Mouse (Mus musculus) lung, embryonic 15.5 days (tissue): ENCODE results near the gene Tekt1. TPM values are rescaled to one million over a fixed set of nuclear protein-coding genes. Genes with fewer than 3 reads are reported as not detected.
A peak's percentile ranks its signal among the peaks of the same experiment; 100 is the strongest.
"Not testable (repeated sequence)": the region's sequence is repeated elsewhere in the genome, so short reads cannot be mapped to it uniquely, and the experiment has no call there.

Source experiments
- ATAC-seq: fragments of 200-750 bp; cut with Nextera tagmentation; 2 replicates; pipeline ENCODE4 v1.8.0; 2017; ENCODE audit warnings: moderate number of reproducible peaks, borderline replicate concordance; ENCODE audit not compliant: low FRiP score, low TSS enrichment; ENCODE audit errors: extremely low read depth
- H3K27ac ChIP-seq: fragments of 300-500 bp; sonication (generic); 2 replicates; pipeline ENCODE4 v1.5.1; 2015; ENCODE audit warnings: moderate library complexity, mild to moderate bottlenecking, inconsistent platforms
- H3K27me3 ChIP-seq: fragments of 300-500 bp; sonication (generic); 2 replicates; pipeline ENCODE4 v1.6.1; 2015; ENCODE audit warnings: inconsistent platforms
- H3K36me3 ChIP-seq: fragments of 300-500 bp; sonication (generic); 2 replicates; pipeline ENCODE4 v1.6.1; 2015; ENCODE audit warnings: inconsistent platforms
- H3K4me1 ChIP-seq: fragments of 300-500 bp; sonication (generic); 2 replicates; pipeline ENCODE4 v1.6.1; 2015; ENCODE audit warnings: inconsistent platforms
- H3K4me2 ChIP-seq: fragments of 300-500 bp; sonication (generic); 2 replicates; pipeline ENCODE4 v1.6.1; 2015; ENCODE audit warnings: inconsistent platforms, mild to moderate bottlenecking, moderate library complexity
- H3K4me3 ChIP-seq: fragments of 300-500 bp; sonication (generic); 2 replicates; pipeline ENCODE4 v1.5.1; 2015; ENCODE audit warnings: mild to moderate bottlenecking, inconsistent platforms
- H3K9ac ChIP-seq: fragments of 300-500 bp; sonication (generic); 2 replicates; pipeline ENCODE4 v1.6.1; 2015; ENCODE audit warnings: inconsistent platforms
- H3K9me3 ChIP-seq: fragments of 300-500 bp; sonication (generic); 2 replicates; pipeline ENCODE4 v1.6.1; 2016; ENCODE audit warnings: inconsistent platforms
- WGBS: fragments of 180-500 bp; shearing (Covaris S2); methylation state at CpG from one replicate; pipeline ENCODE4 v1.1.7; 2015; 5-methylcytosine and 5-hydroxymethylcytosine counted together
- polyA plus RNA-seq: library from polyadenylated mRNA; unstranded; fragments of >200 nt; fragmentation: Nextera tagmentation; extraction: Ambion mirVana; gene quantifications from 2 replicates; pipeline ENCODE4 v1.2.1, GENCODE M21; 2015

Tekt1 gene
- polyA plus RNA-seq, 1 experiment from 2014 or later: 11.8 TPM

GRCm38 (mm10) chr11:72353186-72353585, 9.1 kb downstream of the Tekt1 start:
- ATAC-seq: no peak
- Histone ChIP-seq H3K9ac (no peak overlapping the region), H3K4me1 (peaks cover 19% of the 10 kb centered on the region), H3K4me3 (no peak overlapping the region), H3K36me3 (no peaks in the 10 kb centered on the region), H3K27me3 (no peaks in the 10 kb centered on the region), H3K4me2 (no peak overlapping the region), H3K9me3 (no peaks in the 10 kb centered on the region), H3K27ac (no peak overlapping the region)
- WGBS: 61% methylated on average over 3 of the region's 3 CpGs

- Histone ChIP-seq H3K9ac (no peak overlapping the region), H3K9me3 (no peaks in the 10 kb centered on the region), H3K4me1 (peaks cover 20% of the 10 kb centered on the region), H3K27me3 (no peaks in the 10 kb centered on the region), H3K4me2 (no peak overlapping the region), H3K4me3 (no peak overlapping the region), H3K27ac (no peak overlapping the region), H3K36me3 (no peaks in the 10 kb centered on the region)
- no peak for ATAC-seq
- WGBS: 78% methylated on average over 1 of the region's 1 CpGs
Observed at GRCm38 (mm10) chr11:72352272-72352671, 10.0 kb downstream of the Tekt1 start.

- no peaks in the 10 kb centered on the region for H3K9me3 ChIP-seq
- H3K36me3 ChIP-seq: no peaks in the 10 kb centered on the region
- peaks cover 16% of the 10 kb centered on the region for H3K4me1 ChIP-seq
- H3K4me2 ChIP-seq: no peak overlapping the region
- H3K27ac ChIP-seq: peak overlapping the region; percentile 59
- no peak overlapping the region for H3K4me3 ChIP-seq
- H3K27me3 ChIP-seq: no peaks in the 10 kb centered on the region
- no peak overlapping the region for H3K9ac ChIP-seq
- whole genome bisulfite sequencing: 25% methylated on average over 4 of the region's 4 CpGs
- ATAC-seq: no peak
Observed at GRCm38 (mm10) chr11:72349652-72350051, 12.6 kb downstream of the Tekt1 start.

- H3K4me1 ChIP-seq: peaks cover 19% of the 10 kb centered on the region
- no peak for ATAC-seq
- H3K36me3 ChIP-seq: no peaks in the 10 kb centered on the region
- no peaks in the 10 kb centered on the region for H3K27me3 ChIP-seq
- no peak overlapping the region for H3K4me3 ChIP-seq
- H3K4me2 ChIP-seq: no peak overlapping the region
- 32% methylated on average over 8 of the region's 8 CpGs for WGBS
- H3K9me3 ChIP-seq: no peaks in the 10 kb centered on the region
- peak overlapping the region; percentile 59 for H3K27ac ChIP-seq
- no peak overlapping the region for H3K9ac ChIP-seq
Observed at GRCm38 (mm10) chr11:72349016-72349415, 13.2 kb downstream of the Tekt1 start.

GRCm38 (mm10) chr11:72348563-72348962, 13.7 kb downstream of the Tekt1 start:
- no peak overlapping the region for H3K4me3 ChIP-seq
- no peak overlapping the region for H3K9ac ChIP-seq
- peak; percentile 54; the same call in 1 of the 2 replicates for ATAC-seq
- no peaks in the 10 kb centered on the region for H3K9me3 ChIP-seq
- peak overlapping the region; percentile 59 for H3K27ac ChIP-seq
- no peaks in the 10 kb centered on the region for H3K27me3 ChIP-seq
- WGBS: 34% methylated on average over 10 of the region's 10 CpGs
- H3K4me1 ChIP-seq: peaks cover 21% of the 10 kb centered on the region
- no peak overlapping the region for H3K4me2 ChIP-seq
- no peaks in the 10 kb centered on the region for H3K36me3 ChIP-seq

GRCm38 (mm10) chr11:72344486-72344885, 17.8 kb downstream of the Tekt1 start:
- no peak for ATAC-seq
- WGBS: 90% methylated on average over 11 of the region's 11 CpGs
- no peak overlapping the region for H3K4me3 ChIP-seq
- no peak overlapping the region for H3K4me2 ChIP-seq
- H3K27me3 ChIP-seq: no peaks in the 10 kb centered on the region
- peaks cover 19% of the 10 kb centered on the region for H3K4me1 ChIP-seq
- no peaks in the 10 kb centered on the region for H3K9me3 ChIP-seq
- H3K27ac ChIP-seq: no peak overlapping the region
- no peak overlapping the region for H3K9ac ChIP-seq
- H3K36me3 ChIP-seq: no peaks in the 10 kb centered on the region

- no peaks in the 10 kb centered on the region for H3K9me3 ChIP-seq
- no peak for ATAC-seq
- no peak overlapping the region for H3K9ac ChIP-seq
- H3K36me3 ChIP-seq: no peaks in the 10 kb centered on the region
- no peak overlapping the region for H3K4me2 ChIP-seq
- H3K4me3 ChIP-seq: no peak overlapping the region
- WGBS: 19% methylated on average over 8 of the region's 8 CpGs
- H3K27ac ChIP-seq: no peak overlapping the region
- H3K27me3 ChIP-seq: no peaks in the 10 kb centered on the region
- peaks cover 16% of the 10 kb centered on the region for H3K4me1 ChIP-seq
Observed at GRCm38 (mm10) chr11:72343904-72344303, 18.3 kb downstream of the Tekt1 start.

GRCm38 (mm10) chr11:72343238-72343625, 19.0 kb downstream of the Tekt1 start:
- H3K27ac ChIP-seq, H3K36me3 ChIP-seq, H3K27me3 ChIP-seq, H3K9ac ChIP-seq, ATAC-seq, H3K4me2 ChIP-seq, H3K9me3 ChIP-seq, H3K4me3 ChIP-seq: not testable (repeated sequence)
- H3K4me1 ChIP-seq: peaks cover 12% of the 10 kb centered on the region; the same call in 1 of the 2 replicates
- WGBS: 81% methylated on average over 5 of the region's 5 CpGs

- 5% methylated on average over 7 of the region's 7 CpGs for WGBS
- peak; percentile 77 for ATAC-seq
Observed at GRCm38 (mm10) chr11:72342549-72343237, 19.5 kb downstream of the Tekt1 start.

GRCm38 (mm10) chr11:72339716-72340115, 22.5 kb downstream of the Tekt1 start:
- Histone ChIP-seq H3K27ac (no peak overlapping the region), H3K9ac (no peak overlapping the region), H3K9me3 (no peaks in the 10 kb centered on the region), H3K36me3 (no peaks in the 10 kb centered on the region), H3K27me3 (no peaks in the 10 kb centered on the region), H3K4me3 (no peak overlapping the region), H3K4me1 (peaks cover 16% of the 10 kb centered on the region), H3K4me2 (no peak overlapping the region)
- WGBS: 83% methylated on average over 4 of the region's 4 CpGs
- ATAC-seq: no peak

More at GRCm38 (mm10) chr11:72342549-72343237, 19.5 kb downstream of the Tekt1 start:
- no peak overlapping the region for H3K4me3 ChIP-seq
- H3K9me3 ChIP-seq: no peaks in the 10 kb centered on the region
- H3K27ac ChIP-seq: no peak overlapping the region
- no peaks in the 10 kb centered on the region for H3K36me3 ChIP-seq
- H3K4me1 ChIP-seq: peaks cover 11% of the 10 kb centered on the region; the same call in 1 of the 2 replicates
- H3K4me2 ChIP-seq: peak overlapping the region; percentile 20; the same call in 1 of the 2 replicates
- no peak overlapping the region for H3K9ac ChIP-seq
- no peaks in the 10 kb centered on the region for H3K27me3 ChIP-seq

GRCm38 (mm10) chr11:72338437-72338871, 23.8 kb downstream of the Tekt1 start:
- H3K36me3 ChIP-seq: no peaks in the 10 kb centered on the region
- peaks cover 11% of the 10 kb centered on the region for H3K4me1 ChIP-seq
- H3K9ac ChIP-seq: no peak overlapping the region
- H3K27me3 ChIP-seq: no peaks in the 10 kb centered on the region
- WGBS: 42% methylated on average over 5 of the region's 5 CpGs
- H3K4me2 ChIP-seq: no peak overlapping the region
- peak; percentile 32; the same call in 1 of the 2 replicates for ATAC-seq
- 0 out of 2 replicates have a peak overlapping the region, but pooled peaks have one; percentile 13 for H3K27ac ChIP-seq
- H3K9me3 ChIP-seq: no peaks in the 10 kb centered on the region
- no peak overlapping the region for H3K4me3 ChIP-seq

- H3K9ac ChIP-seq: no peak overlapping the region
- 65% methylated on average over 8 of the region's 8 CpGs for WGBS
- no peaks in the 10 kb centered on the region for H3K9me3 ChIP-seq
- H3K4me2 ChIP-seq: no peak overlapping the region
- H3K36me3 ChIP-seq: no peaks in the 10 kb centered on the region
- H3K4me1 ChIP-seq: peaks cover 11% of the 10 kb centered on the region
- H3K4me3 ChIP-seq: no peak overlapping the region
- no peaks in the 10 kb centered on the region for H3K27me3 ChIP-seq
- H3K27ac ChIP-seq: no peak overlapping the region
- no peak; the same call in 1 of the 2 replicates for ATAC-seq
Observed at GRCm38 (mm10) chr11:72336726-72337125, 25.5 kb downstream of the Tekt1 start.
